Mouse (Mus musculus): ENCODE measurements at regions not wholly inside any gene's neighbourhood (a gene's known extent, or its start where the extent isn't known, plus 50 kb on each side); places are given as distances from the start of the nearest gene placed in this dataset.

- no peaks in the 10 kb centered on the region for H3K9me3 ChIP-seq (ENCODE audit: control insufficient read depth, low read depth, low read length)
- 77% methylated on average over 3 of the region's 3 CpGs for WGBS
- no peak overlapping the region for H3K9ac ChIP-seq (replicated peaks; ENCODE audit: low read depth, low read length)
- no peak overlapping the region for H3K4me2 ChIP-seq (replicated peaks; ENCODE audit: low read depth, low read length)
- H3K4me3 ChIP-seq (ENCODE audit: low read depth, low read length), result no peak overlapping the region
- no peak overlapping the region for H3K27ac ChIP-seq (ENCODE audit: low read length)
- no peaks in the 10 kb centered on the region for H3K36me3 ChIP-seq (ENCODE audit: control insufficient read depth, insufficient read depth, low read length)
- no peak for ATAC-seq (ENCODE audit: insufficient number of reproducible peaks, insufficient read depth, low FRiP score, low read depth)
- no peaks in the 10 kb centered on the region for H3K27me3 ChIP-seq (ENCODE audit: control insufficient read depth, insufficient read depth, low read length)
- no peaks in the 10 kb centered on the region for H3K4me1 ChIP-seq (ENCODE audit: control insufficient read depth, insufficient read depth, low read length)
Observed at GRCm38 (mm10) chr13:115316681-115317080, 214.9 kb upstream of the Itga1 start.

GRCm38 (mm10) chr13:115308586-115308985 is 206.8 kb upstream of the Itga1 start:
- Histone ChIP-seq H3K4me3 (ENCODE audit: low read depth, low read length) (no peak overlapping the region), H3K4me1 (ENCODE audit: control insufficient read depth, insufficient read depth, low read length) (no peaks in the 10 kb centered on the region), H3K9ac (replicated peaks; ENCODE audit: low read depth, low read length) (no peak overlapping the region), H3K27me3 (ENCODE audit: control insufficient read depth, insufficient read depth, low read length) (no peaks in the 10 kb centered on the region), H3K36me3 (ENCODE audit: control insufficient read depth, insufficient read depth, low read length) (no peaks in the 10 kb centered on the region), H3K27ac (ENCODE audit: low read length) (no peak overlapping the region), H3K4me2 (replicated peaks; ENCODE audit: low read depth, low read length) (no peak overlapping the region), H3K9me3 (ENCODE audit: control insufficient read depth, low read depth, low read length) (no peaks in the 10 kb centered on the region)
- WGBS, result 76% methylated on average over 3 of the region's 3 CpGs
- ATAC-seq (ENCODE audit: insufficient number of reproducible peaks, insufficient read depth, low FRiP score, low read depth), result no peak

GRCm38 (mm10) chr13:115287371-115287770 is 185.6 kb upstream of the Itga1 start:
- H3K4me1 ChIP-seq (ENCODE audit: control insufficient read depth, insufficient read depth, low read length), result no peaks in the 10 kb centered on the region
- 22% methylated on average over 3 of the region's 3 CpGs for WGBS
- H3K4me3 ChIP-seq (ENCODE audit: low read depth, low read length), result no peak overlapping the region
- ATAC-seq (ENCODE audit: insufficient number of reproducible peaks, insufficient read depth, low FRiP score, low read depth), result no peak
- H3K27ac ChIP-seq (ENCODE audit: low read length), result no peak overlapping the region
- H3K27me3 ChIP-seq (ENCODE audit: control insufficient read depth, insufficient read depth, low read length), result no peaks in the 10 kb centered on the region
- H3K9ac ChIP-seq (replicated peaks; ENCODE audit: low read depth, low read length), result no peak overlapping the region
- H3K36me3 ChIP-seq (ENCODE audit: control insufficient read depth, insufficient read depth, low read length), result no peaks in the 10 kb centered on the region
- no peaks in the 10 kb centered on the region for H3K9me3 ChIP-seq (ENCODE audit: control insufficient read depth, low read depth, low read length)
- no peak overlapping the region for H3K4me2 ChIP-seq (replicated peaks; ENCODE audit: low read depth, low read length)

- Histone ChIP-seq H3K9ac (replicated peaks; ENCODE audit: low read depth, low read length) (no peak overlapping the region), H3K4me3 (ENCODE audit: low read depth, low read length) (no peak overlapping the region), H3K27me3 (ENCODE audit: control insufficient read depth, insufficient read depth, low read length) (no peaks in the 10 kb centered on the region), H3K9me3 (ENCODE audit: control insufficient read depth, low read depth, low read length) (no peaks in the 10 kb centered on the region), H3K27ac (ENCODE audit: low read length) (no peak overlapping the region), H3K36me3 (ENCODE audit: control insufficient read depth, insufficient read depth, low read length) (no peaks in the 10 kb centered on the region), H3K4me2 (replicated peaks; ENCODE audit: low read depth, low read length) (no peak overlapping the region), H3K4me1 (ENCODE audit: control insufficient read depth, insufficient read depth, low read length) (no peaks in the 10 kb centered on the region)
- no peak for ATAC-seq (ENCODE audit: insufficient number of reproducible peaks, insufficient read depth, low FRiP score, low read depth)
- 37% methylated on average over 6 of the region's 6 CpGs for WGBS
Observed at GRCm38 (mm10) chr13:115266164-115266563, 164.4 kb upstream of the Itga1 start.

GRCm38 (mm10) chr13:115257345-115257744 is 155.6 kb upstream of the Itga1 start:
- no peaks in the 10 kb centered on the region for H3K27me3 ChIP-seq (ENCODE audit: control insufficient read depth, insufficient read depth, low read length)
- H3K9me3 ChIP-seq (ENCODE audit: control insufficient read depth, low read depth, low read length), result no peaks in the 10 kb centered on the region
- no peak overlapping the region for H3K27ac ChIP-seq (ENCODE audit: low read length)
- H3K4me2 ChIP-seq (replicated peaks; ENCODE audit: low read depth, low read length), result no peak overlapping the region
- no peak overlapping the region for H3K9ac ChIP-seq (replicated peaks; ENCODE audit: low read depth, low read length)
- no peaks in the 10 kb centered on the region for H3K4me1 ChIP-seq (ENCODE audit: control insufficient read depth, insufficient read depth, low read length)
- H3K4me3 ChIP-seq (ENCODE audit: low read depth, low read length), result no peak overlapping the region
- no peaks in the 10 kb centered on the region for H3K36me3 ChIP-seq (ENCODE audit: control insufficient read depth, insufficient read depth, low read length)
- ATAC-seq (ENCODE audit: insufficient number of reproducible peaks, insufficient read depth, low FRiP score, low read depth), result no peak
- WGBS, result 84% methylated on average over 2 of the region's 2 CpGs

GRCm38 (mm10) chr13:115252541-115252940 is 150.8 kb upstream of the Itga1 start:
- Histone ChIP-seq H3K4me3 (ENCODE audit: low read depth, low read length) (no peak overlapping the region), H3K9me3 (ENCODE audit: control insufficient read depth, low read depth, low read length) (no peaks in the 10 kb centered on the region), H3K27me3 (ENCODE audit: control insufficient read depth, insufficient read depth, low read length) (no peaks in the 10 kb centered on the region), H3K36me3 (ENCODE audit: control insufficient read depth, insufficient read depth, low read length) (no peaks in the 10 kb centered on the region), H3K4me2 (replicated peaks; ENCODE audit: low read depth, low read length) (no peak overlapping the region), H3K4me1 (ENCODE audit: control insufficient read depth, insufficient read depth, low read length) (no peaks in the 10 kb centered on the region), H3K9ac (replicated peaks; ENCODE audit: low read depth, low read length) (no peak overlapping the region), H3K27ac (ENCODE audit: low read length) (no peak overlapping the region)
- ATAC-seq (ENCODE audit: insufficient number of reproducible peaks, insufficient read depth, low FRiP score, low read depth), result no peak
- 35% methylated on average over 3 of the region's 3 CpGs for WGBS

GRCm38 (mm10) chr13:115231981-115232380 is 130.2 kb upstream of the Itga1 start:
- H3K4me2 ChIP-seq (replicated peaks; ENCODE audit: low read depth, low read length), result no peak overlapping the region
- no peaks in the 10 kb centered on the region for H3K36me3 ChIP-seq (ENCODE audit: control insufficient read depth, insufficient read depth, low read length)
- H3K9ac ChIP-seq (replicated peaks; ENCODE audit: low read depth, low read length), result no peak overlapping the region
- WGBS, result 78% methylated on average over 4 of the region's 4 CpGs
- no peak overlapping the region for H3K4me3 ChIP-seq (ENCODE audit: low read depth, low read length)
- no peaks in the 10 kb centered on the region for H3K27me3 ChIP-seq (ENCODE audit: control insufficient read depth, insufficient read depth, low read length)
- H3K9me3 ChIP-seq (ENCODE audit: control insufficient read depth, low read depth, low read length), result no peaks in the 10 kb centered on the region
- no peak for ATAC-seq (ENCODE audit: insufficient number of reproducible peaks, insufficient read depth, low FRiP score, low read depth)
- no peak overlapping the region for H3K27ac ChIP-seq (ENCODE audit: low read length)
- H3K4me1 ChIP-seq (ENCODE audit: control insufficient read depth, insufficient read depth, low read length), result no peaks in the 10 kb centered on the region

- 27% methylated on average over 13 of the region's 13 CpGs for WGBS
- no peaks in the 10 kb centered on the region for H3K4me1 ChIP-seq (ENCODE audit: control insufficient read depth, insufficient read depth, low read length)
- ATAC-seq (ENCODE audit: insufficient number of reproducible peaks, insufficient read depth, low FRiP score, low read depth), result no peak
Observed at GRCm38 (mm10) chr13:115230494-115230893, 128.7 kb upstream of the Itga1 start.

GRCm38 (mm10) chr13:115226824-115227223 is 125.1 kb upstream of the Itga1 start:
- Histone ChIP-seq H3K9me3 (ENCODE audit: control insufficient read depth, low read depth, low read length) (no peaks in the 10 kb centered on the region), H3K4me3 (ENCODE audit: low read depth, low read length) (no peak overlapping the region), H3K36me3 (ENCODE audit: control insufficient read depth, insufficient read depth, low read length) (no peaks in the 10 kb centered on the region), H3K4me2 (replicated peaks; ENCODE audit: low read depth, low read length) (no peak overlapping the region), H3K27ac (ENCODE audit: low read length) (no peak overlapping the region), H3K27me3 (ENCODE audit: control insufficient read depth, insufficient read depth, low read length) (no peaks in the 10 kb centered on the region), H3K9ac (replicated peaks; ENCODE audit: low read depth, low read length) (no peak overlapping the region), H3K4me1 (ENCODE audit: control insufficient read depth, insufficient read depth, low read length) (no peaks in the 10 kb centered on the region)
- 71% methylated on average over 6 of the region's 6 CpGs for WGBS
- no peak for ATAC-seq (ENCODE audit: insufficient number of reproducible peaks, insufficient read depth, low FRiP score, low read depth)

More at GRCm38 (mm10) chr13:115230494-115230893, 128.7 kb upstream of the Itga1 start:
- Histone ChIP-seq H3K9me3 (ENCODE audit: control insufficient read depth, low read depth, low read length) (no peaks in the 10 kb centered on the region), H3K4me2 (replicated peaks; ENCODE audit: low read depth, low read length) (no peak overlapping the region), H3K4me3 (ENCODE audit: low read depth, low read length) (no peak overlapping the region), H3K36me3 (ENCODE audit: control insufficient read depth, insufficient read depth, low read length) (no peaks in the 10 kb centered on the region), H3K27ac (ENCODE audit: low read length) (no peak overlapping the region), H3K27me3 (ENCODE audit: control insufficient read depth, insufficient read depth, low read length) (no peaks in the 10 kb centered on the region), H3K9ac (replicated peaks; ENCODE audit: low read depth, low read length) (no peak overlapping the region)
